Mouse (Mus musculus) testis, adult 2 months (tissue): ENCODE measurements around the gene Zcwpw1.

Source experiments
- CTCF ChIP-seq: fragments of 200-500 bp; IDR thresholded peaks from 2 replicates; pipeline ENCODE4 v1.5.1; 2012; ENCODE audit warnings: low read depth, mild to moderate bottlenecking, inconsistent platforms, low read length, moderate library complexity; ENCODE audit not compliant: control insufficient read depth, insufficient read depth, insufficient replicate concordance
- POLR2A ChIP-seq: fragments of 200-500 bp; IDR thresholded peaks from 2 replicates; pipeline ENCODE4 v1.6.1; 2012; ENCODE audit warnings: low read depth, mild to moderate bottlenecking, inconsistent platforms, low read length, moderate library complexity; ENCODE audit not compliant: control insufficient read depth

- TF ChIP-seq CTCF = no peak; the same call in 1 of the 2 replicates
- peak; percentile 98 for TF ChIP-seq POLR2A
Measured at GRCm38 (mm10) chr5:137786109-137786942, 1.3 kb upstream of the Zcwpw1 start.
